Mouse (Mus musculus) liver, postnatal 0 days (tissue): ENCODE data around the gene Zkscan3.

Source experiments
- CTCF ChIP-seq: sonication (generic); IDR thresholded peaks from 2 replicates; pipeline ENCODE4 v1.5.1; 2016; ENCODE audit warnings: antibody characterized with exemption, low read depth
- EP300 ChIP-seq: IDR thresholded peaks from 2 replicates; pipeline ENCODE4 v1.6.1; 2016; ENCODE audit warnings: antibody characterized with exemption, low read depth, mild to moderate bottlenecking

DNA sequence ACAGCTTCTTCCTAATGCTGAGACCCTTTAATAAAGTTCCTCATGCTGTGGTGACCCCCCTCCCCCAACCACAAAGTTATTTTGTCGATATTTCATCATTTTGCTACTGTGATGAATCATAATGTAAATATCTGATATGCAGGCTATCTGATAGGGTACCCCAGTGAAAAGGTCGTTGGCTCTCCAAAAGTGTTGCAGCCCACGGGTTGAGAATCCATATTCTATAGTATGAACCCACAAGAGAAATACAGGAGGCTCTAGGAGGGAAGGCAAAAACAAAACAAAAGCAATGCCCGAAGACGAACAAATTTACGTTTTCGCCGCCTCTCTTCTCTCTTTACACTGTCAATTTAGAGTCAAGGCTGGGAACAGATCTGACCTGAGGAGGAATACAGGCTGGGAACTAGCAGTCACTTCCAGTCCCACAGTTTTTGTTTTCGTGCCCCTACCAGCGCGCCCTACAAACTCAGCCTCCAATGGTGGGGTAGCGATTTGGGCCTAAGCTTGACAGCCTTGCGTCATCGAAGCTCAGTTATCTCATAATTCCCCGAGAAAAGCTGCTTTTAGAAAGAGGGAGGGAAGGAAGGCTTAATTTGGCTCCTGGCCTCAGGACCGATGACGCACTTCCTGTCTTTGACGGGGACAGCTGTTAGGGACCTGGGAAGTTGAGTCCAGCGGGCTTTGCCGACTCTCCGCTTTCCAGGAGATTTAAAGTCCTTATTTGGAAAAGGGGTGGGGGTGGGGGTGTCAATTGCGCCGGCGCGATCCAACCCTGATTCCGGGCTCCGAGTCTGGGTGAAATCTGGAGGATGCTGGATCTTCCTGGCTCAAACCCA is 5.6 kb upstream of the Zkscan3 start:
- TF ChIP-seq CTCF (no peak), EP300 (peak; percentile 45)
